Mouse (Mus musculus): ENCODE data around the gene Tmem131. TPM values are rescaled to one million over a fixed set of nuclear protein-coding genes. Genes with fewer than 3 reads are reported as not detected.
A peak's percentile ranks its signal among the peaks of the same experiment; 100 is the strongest.
"Not testable (repeated sequence)": the region's sequence is repeated elsewhere in the genome, so short reads cannot be mapped to it uniquely, and the experiment has no call there.

The Tmem131 gene
- polyA plus RNA-seq, 2 experiments from 2014 or later, result 11.1 to 14.8 TPM

DNA sequence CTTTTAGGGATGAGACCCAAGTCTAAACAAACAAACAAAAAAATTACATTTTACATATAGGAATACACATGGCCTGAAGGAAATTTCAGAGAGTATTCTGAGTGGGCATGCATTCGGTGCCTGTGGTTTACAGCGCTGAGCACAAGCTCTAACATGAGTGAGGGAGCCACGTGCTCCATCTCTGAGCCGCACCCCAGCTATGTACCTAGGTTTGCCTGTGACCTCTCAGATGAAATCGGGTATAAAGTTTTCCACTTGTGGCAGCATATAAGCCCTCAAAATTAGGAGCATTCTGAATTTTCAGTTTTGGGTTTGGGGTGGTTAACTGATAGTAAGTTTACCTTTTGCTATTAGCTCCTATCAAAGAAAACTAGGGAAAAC, 28.3 kb downstream of the Tmem131 start:
- ATAC-seq, result peak; percentile 22

DNA sequence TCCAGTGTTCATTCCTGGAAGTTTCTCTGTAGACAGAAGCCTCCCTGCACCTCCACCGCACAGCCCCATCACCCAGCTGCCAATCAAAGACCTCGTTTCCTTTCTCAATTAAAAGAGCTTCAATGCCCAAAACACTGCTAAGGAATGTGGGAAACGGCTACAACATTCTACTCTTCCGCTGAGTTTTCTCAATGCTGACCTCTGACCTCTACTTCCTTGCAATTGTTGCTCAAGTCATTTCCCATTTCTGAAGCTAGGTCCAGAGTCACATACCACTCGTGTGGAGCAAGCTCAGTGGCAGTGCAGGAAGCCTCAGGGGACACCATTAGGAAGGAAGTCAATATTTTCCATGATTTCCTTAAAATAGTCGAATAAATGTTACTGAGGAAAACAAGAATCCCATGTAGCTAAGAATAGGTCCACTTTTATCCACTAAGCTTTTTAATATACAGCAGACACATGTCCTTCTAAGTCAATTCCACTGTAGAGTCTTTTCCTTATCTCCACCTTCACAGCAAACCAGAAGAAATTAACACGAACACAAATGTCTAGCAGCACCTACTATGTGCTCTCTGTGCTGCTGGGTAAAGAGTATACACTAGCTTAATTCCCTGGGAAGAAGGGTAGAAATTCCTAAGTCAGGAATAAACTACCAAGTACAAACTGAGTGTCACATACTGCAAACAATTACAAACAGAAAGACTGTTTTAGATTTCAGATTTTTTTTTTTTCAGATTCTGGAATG, 28.8 kb downstream of the Tmem131 start:
- no peak for ATAC-seq

- no peak for ATAC-seq
These were observed 29.7 kb downstream of the Tmem131 start for GRCm38 (mm10) chr1:36913806-36914205.

DNA sequence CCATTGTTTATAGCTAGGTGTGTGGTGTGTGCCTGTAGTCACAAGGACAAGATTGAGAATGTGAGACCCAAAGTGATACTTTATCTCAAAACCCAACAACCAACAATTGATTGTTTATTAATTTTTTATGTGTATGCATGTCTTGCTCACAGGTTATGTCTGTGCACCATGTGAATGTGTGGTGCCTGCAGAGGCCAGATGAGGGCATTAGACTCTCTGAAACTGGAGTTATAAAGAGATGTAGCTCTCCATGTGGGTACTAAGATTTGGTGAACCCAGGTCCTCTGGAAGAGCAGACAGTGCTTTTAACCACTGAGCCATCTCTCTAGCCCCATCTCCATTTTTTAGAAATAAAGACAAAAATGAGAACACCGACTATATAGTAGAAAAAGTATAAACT, 31.2 kb downstream of the Tmem131 start:
- ATAC-seq, result no peak

DNA sequence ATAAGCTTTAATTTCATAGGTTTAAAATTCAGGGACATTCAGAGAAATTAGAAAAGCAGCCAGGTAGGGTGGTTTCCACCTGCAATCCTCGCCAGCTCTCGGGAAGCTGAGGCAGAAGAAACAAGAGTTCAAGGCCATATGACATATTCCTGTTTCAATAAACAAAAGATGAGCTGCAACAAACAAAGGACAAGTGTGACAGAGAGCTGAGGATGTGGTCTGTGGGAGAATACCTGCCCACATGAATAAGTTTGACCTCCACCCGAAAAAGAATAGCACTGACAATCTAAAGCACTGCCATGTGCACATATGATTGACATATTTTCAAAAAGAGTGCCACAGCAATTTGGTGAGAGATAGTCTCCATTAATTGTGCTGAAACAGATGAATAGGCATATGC, 31.9 kb downstream of the Tmem131 start:
- ATAC-seq, result peak; percentile 33

GRCm38 (mm10) chr1:36910397-36910796, 33.1 kb downstream of the Tmem131 start:
- ATAC-seq, result peak; percentile 90

- ATAC-seq, result not testable (repeated sequence)
These were observed 33.5 kb downstream of the Tmem131 start for GRCm38 (mm10) chr1:36909965-36910364.

GRCm38 (mm10) chr1:36905216-36905615, 38.2 kb downstream of the Tmem131 start:
- ATAC-seq, result no peak

DNA sequence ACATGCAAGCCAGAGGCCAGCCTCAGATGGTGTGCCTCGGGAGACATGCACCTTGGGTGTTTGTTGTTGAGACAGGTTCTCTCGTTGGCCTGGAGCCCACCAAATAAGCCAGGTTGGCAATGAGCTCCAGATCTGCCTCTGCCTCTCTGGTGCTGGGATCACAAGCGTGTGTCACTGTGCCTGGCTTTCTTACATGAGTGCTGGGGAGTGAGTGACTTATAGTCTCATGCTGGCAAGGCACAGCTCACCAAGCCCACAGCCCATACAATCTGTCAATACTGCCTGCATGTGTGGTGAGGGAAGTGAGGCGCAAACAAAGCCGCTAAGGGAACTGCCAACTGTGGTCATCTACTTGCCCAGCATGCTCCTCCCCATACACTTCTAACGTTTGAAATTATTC, 39.0 kb downstream of the Tmem131 start:
- ATAC-seq, result peak; percentile 3

DNA sequence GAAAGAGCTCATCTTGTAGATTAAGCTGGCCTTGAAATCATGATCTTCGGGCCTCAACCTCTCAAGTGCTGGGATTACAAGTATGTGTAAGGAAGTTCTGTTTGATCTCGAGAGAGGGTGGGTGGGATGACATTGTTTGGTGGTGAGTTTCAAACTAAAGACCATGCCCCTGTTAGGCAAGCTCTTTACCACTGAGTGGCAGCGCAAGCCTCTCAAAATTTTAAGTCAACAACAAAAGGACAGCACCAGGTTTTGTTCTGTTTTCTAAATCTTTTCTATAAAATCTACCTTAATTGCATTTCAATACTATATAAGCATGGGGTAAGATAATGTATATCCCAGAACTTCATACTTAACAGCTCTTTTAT, 39.4 kb downstream of the Tmem131 start:
- ATAC-seq, result peak; percentile 37

DNA sequence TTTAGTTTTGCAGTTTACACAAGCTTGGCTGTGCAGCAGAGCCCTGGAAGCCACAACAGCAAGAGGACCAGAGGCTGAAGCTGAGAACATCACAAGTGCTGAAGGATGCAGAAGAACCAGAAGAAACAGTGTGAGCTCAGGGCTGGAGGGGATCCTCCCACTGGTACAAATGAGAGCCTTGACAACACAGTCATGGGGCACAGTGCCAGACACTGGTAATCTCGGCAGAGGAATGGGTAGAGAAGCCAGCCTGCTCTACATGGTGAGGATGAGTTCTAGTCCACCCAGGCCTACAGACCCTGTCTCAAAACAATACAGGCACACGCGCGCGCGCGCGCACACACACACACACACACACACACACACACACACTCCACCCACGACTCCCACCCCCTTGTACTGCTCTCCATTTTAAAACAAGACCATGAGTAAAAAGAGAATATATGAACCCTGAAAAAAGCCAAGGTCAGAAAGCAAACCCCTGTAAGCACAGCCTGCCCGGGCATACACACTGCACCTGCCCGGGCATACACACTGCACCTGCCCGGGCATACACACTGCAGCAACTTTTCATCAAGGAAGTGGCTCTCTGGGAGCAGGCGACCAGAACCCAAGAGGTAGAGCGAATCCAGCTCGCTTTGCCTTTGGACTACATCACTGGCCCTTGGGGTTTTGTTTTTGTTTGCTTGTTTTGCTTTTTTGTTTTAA, 39.9 kb downstream of the Tmem131 start:
- ATAC-seq, result no peak

DNA sequence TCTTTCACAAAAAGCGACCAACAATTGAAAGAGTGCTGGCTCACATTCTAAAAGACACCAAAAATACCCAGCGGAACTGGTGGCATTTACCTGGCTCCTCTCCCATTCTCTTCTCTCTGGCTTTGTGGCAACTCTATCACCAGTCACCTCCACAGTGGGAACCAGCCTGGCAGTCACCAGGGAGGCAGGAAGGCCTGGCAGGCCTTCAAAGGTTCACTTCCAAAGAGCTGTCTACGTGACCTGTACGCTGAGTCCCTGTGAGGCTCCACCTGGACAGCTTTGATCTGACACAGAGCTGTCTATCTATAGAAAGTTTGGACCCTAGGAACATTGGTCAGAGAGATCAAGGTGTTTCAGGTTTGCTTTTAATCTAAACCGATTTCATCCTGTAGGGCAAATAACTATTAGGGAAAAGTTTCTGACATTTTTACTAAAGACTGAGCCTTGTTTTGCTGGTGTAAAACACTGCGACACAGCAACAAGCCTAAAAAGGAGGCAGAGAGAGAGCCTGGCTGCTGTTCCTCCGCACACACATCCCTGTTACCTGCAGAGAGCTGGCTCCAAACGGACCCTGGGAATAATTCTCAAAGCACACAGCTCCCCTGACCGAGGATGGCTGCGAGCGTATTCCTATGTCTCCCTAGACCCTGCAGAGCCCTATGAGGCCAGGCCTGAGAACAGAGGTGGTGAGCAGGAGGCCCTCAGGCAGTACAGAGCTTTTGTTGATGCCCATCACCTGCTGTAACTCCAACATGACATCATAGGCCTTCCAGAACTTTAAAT, 40.7 kb downstream of the Tmem131 start:
- ATAC-seq, result no peak

GRCm38 (mm10) chr1:36899622-36900021, 43.8 kb downstream of the Tmem131 start:
- ATAC-seq, result no peak

DNA sequence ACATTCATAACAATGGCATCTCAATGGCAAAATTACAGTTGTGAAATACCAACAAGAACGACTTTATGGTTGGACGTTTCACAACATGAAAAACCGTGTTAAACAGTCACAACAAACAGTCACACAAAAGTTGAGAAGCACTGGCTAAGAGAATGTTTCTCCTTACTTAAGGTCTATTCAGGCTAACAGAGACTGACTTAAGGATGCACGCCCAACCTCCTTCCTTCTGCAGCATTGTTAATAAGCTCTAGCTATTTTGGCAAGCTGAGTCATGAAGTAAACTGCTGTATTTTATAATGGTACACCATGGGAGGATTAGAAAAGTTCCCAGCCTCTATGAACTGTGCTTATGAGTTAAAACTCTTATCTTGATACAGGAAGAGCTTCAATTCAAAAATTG, 47.0 kb downstream of the Tmem131 start:
- no peak for ATAC-seq

DNA sequence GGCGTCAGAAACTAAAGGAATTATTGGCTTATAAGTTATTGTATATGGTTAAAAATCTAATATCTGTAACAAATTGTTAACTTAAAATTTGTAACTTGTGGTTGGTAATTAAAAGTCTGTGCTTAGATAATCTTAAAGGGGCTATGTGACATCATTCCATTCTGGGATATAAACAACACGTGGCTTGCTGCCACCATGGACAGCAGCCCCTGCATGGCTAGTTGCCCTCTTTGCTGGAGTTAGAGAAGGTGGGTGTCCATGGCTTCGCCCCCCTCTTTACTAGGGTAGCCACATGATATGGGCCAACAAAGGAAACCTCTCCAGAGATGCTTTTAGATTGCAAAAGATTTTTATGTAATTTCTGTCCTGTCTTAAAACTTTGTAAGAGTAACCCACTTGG, 48.0 kb downstream of the Tmem131 start:
- no peak for ATAC-seq

GRCm38 (mm10) chr1:36894136-36894535, 49.3 kb downstream of the Tmem131 start:
- no peak for ATAC-seq

- not testable (repeated sequence) for ATAC-seq
These were observed 49.7 kb downstream of the Tmem131 start for GRCm38 (mm10) chr1:36893720-36894119.

- no peak for ATAC-seq
These were observed 50.3 kb downstream of the Tmem131 start for GRCm38 (mm10) chr1:36893146-36893545.

- peak; percentile 54 for ATAC-seq
These were observed 51.0 kb downstream of the Tmem131 start for GRCm38 (mm10) chr1:36892461-36892860.

DNA sequence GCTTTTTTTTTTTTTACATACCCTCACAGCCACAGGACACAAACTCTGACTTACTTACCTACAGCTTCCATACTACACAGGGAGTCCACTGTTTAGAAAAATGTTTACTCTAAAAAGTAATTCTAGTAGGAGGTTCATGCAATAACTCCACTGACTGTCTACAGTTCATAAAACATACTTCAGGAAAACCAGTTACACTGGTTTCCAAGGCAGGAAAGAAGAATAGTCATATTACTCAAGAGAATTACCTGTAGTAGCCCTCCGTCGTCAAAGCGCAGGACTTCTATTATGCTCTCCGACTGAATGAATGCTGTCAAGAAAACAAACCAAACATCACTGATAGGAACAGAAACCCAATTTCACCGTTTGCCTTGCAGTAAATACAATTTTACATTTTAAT, 54.5 kb downstream of the Tmem131 start:
- no peak for ATAC-seq

DNA sequence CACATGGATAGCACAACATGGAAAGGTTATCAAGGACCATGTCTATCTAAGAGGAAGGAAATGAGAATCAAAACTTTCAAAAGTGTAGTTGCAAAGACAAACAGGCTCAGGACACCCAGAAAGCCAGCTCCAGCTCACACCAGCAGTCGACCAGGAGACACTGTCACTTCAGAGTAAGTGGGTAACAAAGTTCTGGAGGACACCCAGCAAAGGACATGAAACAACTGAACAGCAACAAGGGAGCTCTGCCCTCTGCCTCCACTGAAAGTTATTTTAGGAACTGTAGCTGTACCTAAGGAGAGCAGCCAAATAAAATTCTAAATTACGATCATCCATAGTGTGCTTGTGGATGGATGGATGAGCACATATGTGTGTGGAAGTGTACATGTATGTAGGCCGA, 56.3 kb downstream of the Tmem131 start:
- ATAC-seq, result no peak

DNA sequence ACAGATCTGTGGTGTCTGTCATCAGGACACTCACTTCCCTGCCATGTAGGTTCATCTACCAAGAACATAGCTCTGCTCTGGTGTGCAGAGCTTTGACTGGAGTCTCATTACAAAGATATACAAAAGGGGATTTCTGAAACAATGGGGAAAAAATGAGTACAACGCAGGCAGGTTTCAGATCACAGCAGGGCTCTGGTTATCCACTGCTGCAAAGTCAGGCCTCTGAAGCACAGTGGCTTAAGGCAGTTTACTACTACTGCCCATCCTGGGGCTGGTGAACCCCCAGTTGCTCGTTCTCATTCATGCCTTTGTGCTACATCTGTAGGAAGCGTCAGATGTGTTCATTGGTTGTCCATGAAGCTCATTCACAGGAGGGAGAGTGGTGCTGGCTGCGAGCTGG, 57.0 kb downstream of the Tmem131 start:
- ATAC-seq, result peak; percentile 51

DNA sequence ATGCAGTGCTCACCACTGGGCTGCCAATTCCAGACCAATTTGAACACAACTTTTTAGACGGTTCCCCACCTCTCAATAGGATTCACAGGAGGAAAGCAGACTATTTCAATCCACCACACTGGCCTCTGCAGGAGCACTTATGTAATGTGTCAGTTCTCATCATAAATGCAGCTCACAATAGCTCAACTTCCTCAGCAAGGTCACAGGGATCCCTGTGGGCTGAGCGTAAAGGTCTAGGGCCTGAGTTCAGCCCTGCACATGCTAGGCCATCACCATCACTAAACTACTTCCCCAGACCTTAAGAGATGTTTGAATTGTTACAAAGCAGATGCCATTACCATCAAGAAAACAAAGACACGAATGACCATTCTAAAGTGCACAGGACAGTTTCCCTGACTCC, 58.9 kb downstream of the Tmem131 start:
- ATAC-seq, result no peak

DNA sequence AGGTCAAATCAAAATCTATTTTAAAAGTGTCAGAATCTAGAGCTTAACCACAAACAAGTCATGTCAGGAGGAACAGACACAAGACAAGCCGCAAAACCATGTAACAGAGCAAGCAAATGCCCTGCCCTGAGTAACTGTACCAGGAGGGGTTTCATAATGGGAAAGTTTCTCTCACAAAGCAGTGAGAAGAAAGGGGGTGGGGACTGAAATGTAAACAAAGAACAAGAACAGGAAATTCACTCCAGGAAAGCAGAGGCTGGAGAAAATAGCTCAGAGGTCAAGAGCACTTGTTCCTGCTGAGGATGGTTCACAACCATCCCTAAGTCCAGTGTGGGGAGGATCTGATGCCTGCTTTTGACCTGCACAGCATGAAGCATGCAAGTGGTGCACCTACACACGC, 59.7 kb downstream of the Tmem131 start:
- ATAC-seq, result peak; percentile 38
